Mouse (Mus musculus): Measurements from ENCODE around the gene Gm21149.
"Not testable (repeated sequence)": the region's sequence is repeated elsewhere in the genome, so short reads cannot be mapped to it uniquely, and the experiment has no call there.

Gm21149 gene

DNA sequence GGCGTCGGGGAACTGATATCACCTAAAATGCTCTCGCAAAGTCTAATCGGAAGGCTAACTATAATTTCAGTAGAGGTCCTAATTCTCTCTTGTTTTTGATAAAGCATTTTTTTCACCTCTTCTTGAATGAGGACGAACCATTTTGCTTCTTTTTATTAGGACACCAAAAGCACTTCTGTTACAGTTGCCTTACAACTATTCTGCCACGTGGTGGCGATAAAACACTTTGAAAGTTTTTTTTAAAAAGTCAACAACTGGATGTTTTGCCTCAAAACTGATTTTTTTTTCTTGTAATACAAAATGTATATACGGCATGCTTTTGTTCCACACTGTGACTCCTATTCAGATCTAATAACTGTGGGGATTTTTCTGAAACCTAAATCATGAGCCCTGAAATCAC is 14.7 kb downstream of the Gm21149 start:
- not testable (repeated sequence) for DNase-seq (ENCODE audit: low spot score)

DNA sequence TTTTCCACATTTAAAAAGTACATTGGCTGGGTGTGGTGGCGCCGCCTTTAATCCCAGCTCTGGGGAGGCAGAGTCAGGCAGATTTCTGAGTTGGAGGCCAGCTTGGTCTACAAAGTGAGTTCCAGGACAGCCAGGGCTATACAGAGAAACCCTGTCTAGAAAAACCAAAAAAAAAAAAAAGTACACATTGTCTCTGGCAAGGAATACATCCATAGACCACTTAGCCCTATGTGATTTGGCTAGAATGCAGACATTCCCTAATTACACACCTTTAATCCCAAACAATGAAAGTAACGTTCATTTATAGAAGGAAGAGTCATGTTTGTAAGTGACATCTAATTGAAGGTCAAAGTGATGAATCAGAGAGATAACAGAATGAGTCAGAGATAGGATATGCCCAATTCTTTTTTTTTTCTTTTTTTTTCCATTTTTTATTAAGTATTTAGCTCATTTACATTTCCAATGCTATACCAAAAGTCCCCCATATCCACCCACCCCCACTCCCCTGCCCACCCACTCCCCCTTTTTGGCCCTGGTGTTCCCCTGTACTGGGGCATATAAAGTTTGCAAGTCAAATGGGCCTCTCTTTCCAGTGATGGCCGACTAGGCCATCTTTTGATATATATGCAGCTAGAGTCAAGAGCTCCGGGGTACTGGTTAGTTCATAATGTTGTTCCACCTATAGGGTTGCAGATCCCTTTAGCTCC is 18.3 kb downstream of the Gm21149 start:
- DNase-seq (ENCODE audit: low spot score), result not testable (repeated sequence)

All from layer of hippocampus, adult 9-10 months (tissue).